Mouse (Mus musculus): ENCODE measurements around the gene Traf3ip2. TPM values are rescaled to one million over a fixed set of nuclear protein-coding genes. Genes with fewer than 3 reads are reported as not detected.

Gene Traf3ip2
- total RNA-seq (2023), result 1 to 10 TPM; 3.2 to 7.6 TPM

GRCm38 (mm10) chr10:39612633-39612988, at the start of gene Traf3ip2:
Gene Traf3ip2, plus strand, starts transcription at chr10:39612934.

Other genes with a start within 250 kb of the Traf3ip2 start
- gene Fyn, start 244.1 kb upstream of the Traf3ip2 start, total RNA-seq (2023), result 1 to 10 TPM; 6.8 TPM
- 10 to 100 TPM; 18.8 to 22.2 TPM for gene Rev3l, start 119.2 kb downstream of the Traf3ip2 start, total RNA-seq (2023)